Mouse (Mus musculus) cortical plate, adult 2 months (tissue): Measurements from ENCODE around the gene Crabp1.

ENCODE experiments used
- CTCF ChIP-seq: fragments of 200-500 bp; IDR thresholded peaks from 2 replicates; pipeline ENCODE4 v1.5.1; 2011; ENCODE audit warnings: mild to moderate bottlenecking, control low read depth, low read length; ENCODE audit not compliant: insufficient read depth; ENCODE audit errors: extremely low read depth
- POLR2A ChIP-seq: fragments of 200-500 bp; IDR thresholded peaks from 2 replicates; pipeline ENCODE4 v1.6.1; 2011; ENCODE audit warnings: mild to moderate bottlenecking, low read length, control low read depth; ENCODE audit not compliant: insufficient read depth; ENCODE audit errors: extremely low read depth

GRCm38 (mm10) chr9:54785215-54785614 is 20.7 kb downstream of the Crabp1 start:
- TF ChIP-seq CTCF (no peak), POLR2A (no peak)
